Mouse (Mus musculus): Measurements from ENCODE around the gene Cox15. TPM values are rescaled to one million over a fixed set of nuclear protein-coding genes. Genes with fewer than 3 reads are reported as not detected.

The Cox15 gene
- total RNA-seq, 1 experiment from 2014 or later: 5.5 TPM

GRCm38 (mm10) chr19:43723501-43723900, 29.3 kb downstream of the Cox15 start:
- no peak for ATAC-seq (replicated peaks; ENCODE audit: insufficient number of reproducible peaks, low FRiP score, low TSS enrichment, poor library complexity, severe bottlenecking)

- no peak for ATAC-seq (replicated peaks; ENCODE audit: insufficient number of reproducible peaks, low FRiP score, low TSS enrichment, poor library complexity, severe bottlenecking)
Measured at GRCm38 (mm10) chr19:43722891-43723290, 29.9 kb downstream of the Cox15 start.

- ATAC-seq (replicated peaks; ENCODE audit: insufficient number of reproducible peaks, low FRiP score, low TSS enrichment, poor library complexity, severe bottlenecking): no peak
Measured at GRCm38 (mm10) chr19:43720061-43720460, 32.7 kb downstream of the Cox15 start.

GRCm38 (mm10) chr19:43711971-43712370, 40.8 kb downstream of the Cox15 start:
- no peak for ATAC-seq (replicated peaks; ENCODE audit: insufficient number of reproducible peaks, low FRiP score, low TSS enrichment, poor library complexity, severe bottlenecking)

- peak; percentile 55 for ATAC-seq (replicated peaks; ENCODE audit: insufficient number of reproducible peaks, low FRiP score, low TSS enrichment, poor library complexity, severe bottlenecking)
Measured at GRCm38 (mm10) chr19:43711159-43711916, 41.5 kb downstream of the Cox15 start.

- no peak for ATAC-seq (replicated peaks; ENCODE audit: insufficient number of reproducible peaks, low FRiP score, low TSS enrichment, poor library complexity, severe bottlenecking)
Measured at GRCm38 (mm10) chr19:43709317-43709716, 43.5 kb downstream of the Cox15 start.

- ATAC-seq (replicated peaks; ENCODE audit: insufficient number of reproducible peaks, low FRiP score, low TSS enrichment, poor library complexity, severe bottlenecking): no peak
Measured at GRCm38 (mm10) chr19:43708206-43708605, 44.6 kb downstream of the Cox15 start.

GRCm38 (mm10) chr19:43704787-43705497, 47.9 kb downstream of the Cox15 start:
- no peak for ATAC-seq (replicated peaks; ENCODE audit: insufficient number of reproducible peaks, low FRiP score, low TSS enrichment, poor library complexity, severe bottlenecking)

GRCm38 (mm10) chr19:43704211-43704610, 48.6 kb downstream of the Cox15 start:
- no peak for ATAC-seq (replicated peaks; ENCODE audit: insufficient number of reproducible peaks, low FRiP score, low TSS enrichment, poor library complexity, severe bottlenecking)

GRCm38 (mm10) chr19:43699763-43700155, 53.0 kb downstream of the Cox15 start:
- no peak for ATAC-seq (replicated peaks; ENCODE audit: insufficient number of reproducible peaks, low FRiP score, low TSS enrichment, poor library complexity, severe bottlenecking)

GRCm38 (mm10) chr19:43699021-43699762, 53.6 kb downstream of the Cox15 start:
- no peak for ATAC-seq (replicated peaks; ENCODE audit: insufficient number of reproducible peaks, low FRiP score, low TSS enrichment, poor library complexity, severe bottlenecking)

GRCm38 (mm10) chr19:43697666-43698370, 55.0 kb downstream of the Cox15 start:
- ATAC-seq (replicated peaks; ENCODE audit: insufficient number of reproducible peaks, low FRiP score, low TSS enrichment, poor library complexity, severe bottlenecking): no peak

- no peak for ATAC-seq (replicated peaks; ENCODE audit: insufficient number of reproducible peaks, low FRiP score, low TSS enrichment, poor library complexity, severe bottlenecking)
Measured at GRCm38 (mm10) chr19:43695514-43695964, 57.3 kb downstream of the Cox15 start.

GRCm38 (mm10) chr19:43692815-43693214, 60.0 kb downstream of the Cox15 start:
- no peak for ATAC-seq (replicated peaks; ENCODE audit: insufficient number of reproducible peaks, low FRiP score, low TSS enrichment, poor library complexity, severe bottlenecking)

GRCm38 (mm10) chr19:43689419-43690246, 63.2 kb downstream of the Cox15 start, which contains the start of gene Entpd7:
Entpd7 (plus strand) TSS chr19:43689672.
- ATAC-seq (replicated peaks; ENCODE audit: insufficient number of reproducible peaks, low FRiP score, low TSS enrichment, poor library complexity, severe bottlenecking): peak; percentile 97
